Mouse (Mus musculus) myocyte (in vitro differentiated cells): Measurements from ENCODE around the gene Tenm2.

ENCODE experiments used
- POLR2A ChIP-seq: IDR thresholded peaks from one replicate; pipeline ENCODE4 v1.6.1; 2011; ENCODE audit warnings: low read depth, mild to moderate bottlenecking, control low read depth, moderate library complexity; ENCODE audit not compliant: insufficient read length
- REST ChIP-seq: IDR thresholded peaks from one replicate; pipeline ENCODE4 v1.6.1; 2011; ENCODE audit warnings: mild to moderate bottlenecking, control low read depth, moderate library complexity; ENCODE audit not compliant: insufficient read depth, insufficient read length
- TCF12 ChIP-seq: IDR thresholded peaks from one replicate; pipeline ENCODE4 v1.6.1; 2011; ENCODE audit warnings: mild to moderate bottlenecking, control low read depth; ENCODE audit not compliant: poor library complexity, insufficient read depth, severe bottlenecking

DNA sequence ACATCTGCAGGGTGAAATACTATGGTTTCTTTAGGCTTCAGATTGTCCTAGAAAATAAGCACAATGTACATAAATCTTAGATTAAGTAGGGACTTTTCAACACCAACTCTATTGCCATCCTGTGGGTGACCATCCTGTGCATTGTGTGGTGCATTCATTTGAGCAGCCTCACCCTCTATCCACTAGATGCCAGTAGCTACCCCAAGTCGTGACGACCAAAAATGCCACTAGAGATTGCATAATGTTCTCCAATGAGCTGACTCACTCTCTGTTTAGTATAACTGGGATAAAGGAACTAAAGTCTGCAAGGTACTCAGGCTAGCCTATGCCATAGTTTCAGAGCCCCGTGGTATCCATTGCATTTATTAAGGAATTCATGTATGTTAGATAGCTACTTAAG lies 543.1 kb downstream of the Tenm2 start:
- TF ChIP-seq POLR2A (no peak), REST (no peak), TCF12 (no peak)
